Mouse (Mus musculus): ENCODE measurements around the gene Gm1673. TPM values are rescaled to one million over a fixed set of nuclear protein-coding genes. Genes with fewer than 3 reads are reported as not detected.
"Not testable (repeated sequence)": the region's sequence is repeated elsewhere in the genome, so short reads cannot be mapped to it uniquely, and the experiment has no call there.

The Gm1673 gene
- 1 to 10 TPM; 7.0 to 7.5 TPM for total RNA-seq (2021)

- intact Hi-C loops (cut with DNase I) = no loop called here
- peak; percentile 87 to 88 for DNase-seq
These were observed at the start of gene Gm1673 for GRCm38 (mm10) chr5:33983309-33984121. Gene Gm1673 (plus strand): TSS chr5:33983433.

- intact Hi-C loops (cut with DNase I) = loop anchor here (2.0 to 10.0 kb wide), 2 partner anchors 113 to 279 kb away; partner anchors contain the start of genes Nsd2, Slbp, Tacc3 and Tmem129
- DNase-seq = no peak
These were observed 49.2 kb upstream of the Gm1673 start for GRCm38 (mm10) chr5:33934081-33934480.

GRCm38 (mm10) chr5:33934877-33935276, 48.4 kb upstream of the Gm1673 start:
- intact Hi-C loops (cut with DNase I) = loop anchor here (2.0 to 10.0 kb wide), 2 partner anchors 114 to 280 kb away; partner anchors contain the start of genes Nsd2, Slbp, Tacc3 and Tmem129
- DNase-seq = no peak

- DNase-seq = no peak
- intact Hi-C loops (cut with DNase I) = loop anchor here (2.0 to 10.0 kb wide), 2 partner anchors 115 to 281 kb away; partner anchors contain the start of genes Nsd2, Slbp, Tacc3 and Tmem129
These were observed 47.5 kb upstream of the Gm1673 start for GRCm38 (mm10) chr5:33935700-33936111.

GRCm38 (mm10) chr5:33936120-33936707, 47.0 kb upstream of the Gm1673 start, which contains the start of gene Nelfa:
Gene Nelfa (minus strand): TSS chr5:33936413.
- intact Hi-C loops (cut with DNase I) = loop anchor here (10.0 kb wide), 1 partner anchor 281 kb away; the partner anchor contains the start of genes Slbp, Tacc3 and Tmem129
- DNase-seq = peak; percentile 99

GRCm38 (mm10) chr5:33937230-33937629, 46.0 kb upstream of the Gm1673 start:
- intact Hi-C loops (cut with DNase I) = loop anchor here (10.0 kb wide), 1 partner anchor 282 kb away; the partner anchor contains the start of genes Slbp, Tacc3 and Tmem129
- no peak for DNase-seq

- DNase-seq = peak; percentile 54 to 63
- intact Hi-C loops (cut with DNase I) = loop anchor here (10.0 kb wide), 1 partner anchor 284 kb away; the partner anchor contains the start of genes Slbp, Tacc3 and Tmem129
These were observed 44.8 kb upstream of the Gm1673 start for GRCm38 (mm10) chr5:33938448-33938847.

- intact Hi-C loops (cut with DNase I); DNase-seq: not testable (repeated sequence)
These were observed 36.2 kb upstream of the Gm1673 start for GRCm38 (mm10) chr5:33947035-33947434.

- intact Hi-C loops (cut with DNase I) = no loop called here
- DNase-seq = no peak
These were observed 34.9 kb upstream of the Gm1673 start for GRCm38 (mm10) chr5:33948314-33948713.

GRCm38 (mm10) chr5:33953471-33954185, 29.6 kb upstream of the Gm1673 start:
- intact Hi-C loops (cut with DNase I) = no loop called here
- DNase-seq = no peak

GRCm38 (mm10) chr5:33954354-33954753, 28.9 kb upstream of the Gm1673 start:
- peak; percentile 76 to 87 for DNase-seq
- intact Hi-C loops (cut with DNase I) = no loop called here

- DNase-seq = no peak
- intact Hi-C loops (cut with DNase I) = loop anchor here (5.0 kb wide), 1 partner anchor 104 kb away; no protein-coding TSS in a partner anchor
These were observed 27.4 kb upstream of the Gm1673 start for GRCm38 (mm10) chr5:33955868-33956267.

GRCm38 (mm10) chr5:33959382-33959781, 23.9 kb upstream of the Gm1673 start:
- DNase-seq = no peak
- intact Hi-C loops (cut with DNase I) = loop anchor here (5.0 kb wide), 1 partner anchor 107 kb away; no protein-coding TSS in a partner anchor

- DNase-seq = no peak
- intact Hi-C loops (cut with DNase I) = no loop called here
These were observed 8.5 kb upstream of the Gm1673 start for GRCm38 (mm10) chr5:33974736-33975135.

GRCm38 (mm10) chr5:33976267-33976666, 7.0 kb upstream of the Gm1673 start:
- DNase-seq = no peak
- intact Hi-C loops (cut with DNase I) = no loop called here

GRCm38 (mm10) chr5:33982731-33983259, 438 bp upstream of the Gm1673 start:
- no peak for DNase-seq
- intact Hi-C loops (cut with DNase I) = no loop called here

- DNase-seq = peak; percentile 47 to 72
These were observed 11.7 kb downstream of the Gm1673 start for GRCm38 (mm10) chr5:33994671-33995625.

GRCm38 (mm10) chr5:33995843-33996693, 12.8 kb downstream of the Gm1673 start, which contains the start of gene Nat8l:
Gene Nat8l (plus strand): TSS chr5:33995984.
- DNase-seq = peak; percentile 55 to 56

More at GRCm38 (mm10) chr5:33994671-33995625, 11.7 kb downstream of the Gm1673 start:
- intact Hi-C loops (cut with DNase I) = no loop called here

More at GRCm38 (mm10) chr5:33995843-33996693, 12.8 kb downstream of the Gm1673 start, which contains the start of gene Nat8l:
- intact Hi-C loops (cut with DNase I) = no loop called here
